Mouse (Mus musculus): ENCODE results near the gene Gm27179.
"Not testable (repeated sequence)": the region's sequence is repeated elsewhere in the genome, so short reads cannot be mapped to it uniquely, and the experiment has no call there.

Gene Gm27179

GRCm38 (mm10) chr14:69473322-69473721, 39.0 kb downstream of the Gm27179 start:
- DNase-seq: not testable (repeated sequence)

- DNase-seq: not testable (repeated sequence)
Observed at GRCm38 (mm10) chr14:69470122-69470708, 42.1 kb downstream of the Gm27179 start.

- DNase-seq: not testable (repeated sequence)
Observed at GRCm38 (mm10) chr14:69467612-69468366, 44.6 kb downstream of the Gm27179 start.

GRCm38 (mm10) chr14:69464465-69464864, 47.9 kb downstream of the Gm27179 start:
- DNase-seq: not testable (repeated sequence)
